Mouse (Mus musculus) spleen, postnatal 10 days (tissue): ENCODE data around the gene Myd88.
"Not testable (repeated sequence)": the region's sequence is repeated elsewhere in the genome, so short reads cannot be mapped to it uniquely, and the experiment has no call there.

ENCODE experiments used
- DNase-seq, 2 experiments: peaks; one replicate each; pipeline ENCODE4 v3.0.0; 2021 to 2022; ENCODE audit warnings: low spot score in 2 of 2

The Myd88 gene

GRCm38 (mm10) chr9:119340909-119341816 lies at the start of gene Myd88:
Gene Myd88, minus strand, starts transcription at chr9:119341411.
- peak; percentile 80 to 90 for DNase-seq

GRCm38 (mm10) chr9:119390214-119390613 lies 49.0 kb upstream of the Myd88 start:
- DNase-seq, result no peak

GRCm38 (mm10) chr9:119388956-119389355 lies 47.7 kb upstream of the Myd88 start:
- DNase-seq, result peak in 1 of 2 experiments; percentile 31

GRCm38 (mm10) chr9:119382603-119383002 lies 41.4 kb upstream of the Myd88 start:
- no peak for DNase-seq

GRCm38 (mm10) chr9:119378231-119378630 lies 37.0 kb upstream of the Myd88 start:
- no peak for DNase-seq

GRCm38 (mm10) chr9:119375556-119375955 lies 34.3 kb upstream of the Myd88 start:
- no peak for DNase-seq

GRCm38 (mm10) chr9:119375008-119375407 lies 33.8 kb upstream of the Myd88 start:
- DNase-seq, result no peak

GRCm38 (mm10) chr9:119371251-119371650 lies 30.0 kb upstream of the Myd88 start:
- no peak for DNase-seq

GRCm38 (mm10) chr9:119370770-119371169 lies 29.6 kb upstream of the Myd88 start:
- DNase-seq, result not testable (repeated sequence)

- no peak for DNase-seq
Observed at GRCm38 (mm10) chr9:119368367-119368766, 27.2 kb upstream of the Myd88 start.

GRCm38 (mm10) chr9:119365284-119365683 lies 24.1 kb upstream of the Myd88 start, which contains the start of gene Slc22a14:
Gene Slc22a14, minus strand, starts transcription at chr9:119365553.
- no peak for DNase-seq

- no peak for DNase-seq
Observed at GRCm38 (mm10) chr9:119363229-119363628, 22.0 kb upstream of the Myd88 start.

- no peak for DNase-seq
Observed at GRCm38 (mm10) chr9:119361416-119361815, 20.2 kb upstream of the Myd88 start.

GRCm38 (mm10) chr9:119358058-119358429 lies 16.8 kb upstream of the Myd88 start:
- no peak for DNase-seq

GRCm38 (mm10) chr9:119357331-119358057 lies 16.3 kb upstream of the Myd88 start, which contains the start of gene Xylb:
Gene Xylb, plus strand, starts transcription at chr9:119357381.
- peak; percentile 78 to 92 for DNase-seq

- no peak for DNase-seq
Observed at GRCm38 (mm10) chr9:119355943-119356342, 14.7 kb upstream of the Myd88 start.

- DNase-seq, result no peak
Observed at GRCm38 (mm10) chr9:119353926-119354325, 12.7 kb upstream of the Myd88 start.

GRCm38 (mm10) chr9:119352060-119352459 lies 10.8 kb upstream of the Myd88 start:
- DNase-seq, result peak; percentile 67 to 89

- DNase-seq, result no peak
Observed at GRCm38 (mm10) chr9:119350947-119351705, 9.9 kb upstream of the Myd88 start.

- DNase-seq, result no peak
Observed at GRCm38 (mm10) chr9:119350531-119350930, 9.3 kb upstream of the Myd88 start.

GRCm38 (mm10) chr9:119346376-119346775 lies 5.2 kb upstream of the Myd88 start:
- no peak for DNase-seq

GRCm38 (mm10) chr9:119342728-119343127 lies 1.5 kb upstream of the Myd88 start:
- DNase-seq, result no peak
